Mouse (Mus musculus) ES-Bruce4 (cell line): ENCODE data around the gene Nnmt.

Experiments
- CTCF ChIP-seq: IDR thresholded peaks from one replicate; pipeline ENCODE4 v1.8.1; 2011; ENCODE audit warnings: low read depth, low read length
- EP300 ChIP-seq: IDR thresholded peaks from 2 replicates; pipeline ENCODE4 v1.6.1; 2011; ENCODE audit warnings: low read depth, low read length; ENCODE audit not compliant: insufficient read depth
- POLR2A ChIP-seq: IDR thresholded peaks from one replicate; pipeline ENCODE4 v1.8.1; 2011; ENCODE audit warnings: low read length; ENCODE audit not compliant: insufficient read depth

DNA sequence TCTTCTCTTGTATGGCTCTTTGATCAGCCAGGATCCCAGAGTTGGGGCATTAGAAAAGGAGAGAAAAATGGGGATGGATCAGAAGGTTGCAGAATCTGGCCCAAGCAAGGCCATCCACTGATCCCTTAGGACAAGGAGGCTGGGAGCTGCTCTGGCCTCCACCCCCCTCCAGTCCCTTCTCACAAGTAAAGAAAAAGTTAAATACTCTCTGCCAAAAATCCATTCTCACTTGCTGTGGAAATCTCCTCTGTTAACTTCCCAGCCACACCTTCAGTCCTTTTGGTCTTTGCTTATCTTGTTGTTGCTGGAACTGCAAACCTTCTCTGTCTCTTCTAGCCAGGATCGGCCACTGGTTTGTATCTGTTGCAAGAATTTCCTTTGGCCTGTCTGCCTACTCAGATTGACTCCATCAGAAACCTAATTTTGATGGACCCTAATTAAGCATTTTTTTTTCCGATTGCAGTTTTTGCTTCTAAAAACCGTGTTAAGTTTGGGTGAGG lies 12.6 kb upstream of the Nnmt start:
- TF ChIP-seq CTCF, result no peak
- no peak for TF ChIP-seq POLR2A
- no peak for TF ChIP-seq EP300
